In the genomic region with DNA sequence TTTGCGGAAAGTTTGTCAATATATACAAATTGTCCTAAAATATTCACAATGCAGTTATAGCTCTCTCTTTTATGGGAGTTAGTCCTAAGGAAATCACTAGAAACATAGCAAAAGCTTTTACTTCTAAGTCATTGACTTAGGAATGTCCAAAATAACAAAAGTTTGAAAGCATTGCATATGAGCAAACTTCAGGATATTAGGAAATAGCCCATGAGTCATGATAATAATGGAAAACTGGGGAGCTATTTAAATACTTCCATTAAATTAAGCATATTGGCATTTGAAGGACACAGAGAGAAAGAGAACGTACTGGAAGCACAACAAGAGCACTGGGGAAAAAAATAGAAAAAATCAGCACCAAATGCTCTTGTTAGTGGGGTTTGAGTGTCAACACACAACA, we compare ENCODE assay signal across 15 mouse cellular contexts.
"Had no signal": no experiment of that assay in that cellular context is flagged by ENCODE, and none has a peak within 500 bp of the region (broad histone marks: within the 10 kb centered on the region; RNA-seq: fewer than 3 reads in every experiment).

No protein-coding gene starts in this region.

- H3K36me3 ChIP-seq: lung, embryonic 15.5 days; midbrain, embryonic 13.5 days; midbrain, embryonic 15.5 days; neural tube, embryonic 12.5 days had no signal

- H3K4me2 ChIP-seq: lung, embryonic 15.5 days; midbrain, embryonic 11.5 days; midbrain, embryonic 13.5 days; midbrain, embryonic 15.5 days; neural tube, embryonic 12.5 days had no signal

- H3K4me3 ChIP-seq: lung, embryonic 15.5 days; megakaryocyte, embryonic 14.5 days; midbrain, embryonic 13.5 days; midbrain, embryonic 15.5 days; neural tube, embryonic 12.5 days had no signal

- H3K4me1 ChIP-seq: megakaryocyte, embryonic 14.5 days; midbrain, embryonic 15.5 days; neural tube, embryonic 12.5 days had no signal

- H3K9me3 ChIP-seq: lung, embryonic 15.5 days; megakaryocyte, embryonic 14.5 days; midbrain, embryonic 13.5 days; midbrain, embryonic 15.5 days; neural tube, embryonic 12.5 days had no signal

- ATAC-seq: liver, postnatal 0 days; midbrain, embryonic 13.5 days; midbrain, embryonic 15.5 days had no signal

- H3K27ac ChIP-seq: lung, embryonic 15.5 days; macrophage; midbrain, embryonic 13.5 days; midbrain, embryonic 15.5 days; neural tube, embryonic 12.5 days had no signal

- H3K27me3 ChIP-seq: lung, embryonic 15.5 days; megakaryocyte, embryonic 14.5 days; midbrain, embryonic 13.5 days; midbrain, embryonic 15.5 days; neural tube, embryonic 12.5 days had no signal

- H3K9ac ChIP-seq: liver, postnatal 0 days; lung, embryonic 15.5 days; midbrain, embryonic 13.5 days; midbrain, embryonic 15.5 days; neural tube, embryonic 12.5 days had no signal

- DNase-seq: liver, postnatal 0 days; lung, adult 2 months; lung, postnatal 10 days; lung, postnatal 36 days; right cerebral cortex, postnatal 14 days; thymus, adult 18-20 months; thymus, postnatal 14 days; thymus, postnatal 36 days had no signal
